Mouse (Mus musculus) liver, embryonic 12.5 days (tissue): ENCODE measurements around the gene Zfp219. TPM values are rescaled to one million over a fixed set of nuclear protein-coding genes. Genes with fewer than 3 reads are reported as not detected.
"Not testable (repeated sequence)": the region's sequence is repeated elsewhere in the genome, so short reads cannot be mapped to it uniquely, and the experiment has no call there.

Source experiments
- ATAC-seq: fragments of 200-750 bp; cut with Nextera tagmentation; 2 replicates; pipeline ENCODE4 v1.8.0; 2017; ENCODE audit warnings: moderate number of reproducible peaks, mild to moderate bottlenecking, moderate library complexity
- H3K27ac ChIP-seq: fragments of 300-500 bp; sonication (generic); 2 replicates; pipeline ENCODE4 v1.5.1; 2016; ENCODE audit warnings: mild to moderate bottlenecking
- H3K27me3 ChIP-seq: fragments of 300-500 bp; sonication (generic); replicated peaks from 2 replicates; pipeline ENCODE4 v1.6.1; 2016; ENCODE audit warnings: mild to moderate bottlenecking, moderate library complexity
- H3K36me3 ChIP-seq: fragments of 300-500 bp; sonication (generic); 2 replicates; pipeline ENCODE4 v1.6.1; 2016; ENCODE audit warnings: mild to moderate bottlenecking, moderate library complexity
- H3K4me1 ChIP-seq: fragments of 300-500 bp; sonication (generic); 2 replicates; pipeline ENCODE4 v1.6.1; 2016
- H3K4me2 ChIP-seq: fragments of 300-500 bp; sonication (generic); 2 replicates; pipeline ENCODE4 v1.6.1; 2016; ENCODE audit warnings: mild to moderate bottlenecking, moderate library complexity
- H3K4me3 ChIP-seq: fragments of 300-500 bp; sonication (generic); 2 replicates; pipeline ENCODE4 v1.5.1; 2016; ENCODE audit warnings: mild to moderate bottlenecking, moderate library complexity
- H3K9ac ChIP-seq: fragments of 300-500 bp; sonication (generic); 2 replicates; pipeline ENCODE4 v1.6.1; 2016; ENCODE audit warnings: mild to moderate bottlenecking, moderate library complexity
- H3K9me3 ChIP-seq: fragments of 300-500 bp; sonication (generic); replicated peaks from 2 replicates; pipeline ENCODE4 v1.6.1; 2016; ENCODE audit warnings: mild to moderate bottlenecking, moderate library complexity
- WGBS: fragments of 180-500 bp; shearing (Covaris S2); methylation state at CpG from one replicate; pipeline ENCODE4 v1.1.7; 2016; ENCODE audit not compliant: insufficient replicate concordance; 5-methylcytosine and 5-hydroxymethylcytosine counted together
- polyA plus RNA-seq: library from polyadenylated mRNA; unstranded; fragments of >200 nt; fragmentation: Nextera tagmentation; extraction: Ambion mirVana; gene quantifications from 2 replicates; pipeline ENCODE4 v1.2.1, GENCODE M21; 2016

The Zfp219 gene
- polyA plus RNA-seq, result 15.3 and 15.8 TPM in 2 replicates

DNA sequence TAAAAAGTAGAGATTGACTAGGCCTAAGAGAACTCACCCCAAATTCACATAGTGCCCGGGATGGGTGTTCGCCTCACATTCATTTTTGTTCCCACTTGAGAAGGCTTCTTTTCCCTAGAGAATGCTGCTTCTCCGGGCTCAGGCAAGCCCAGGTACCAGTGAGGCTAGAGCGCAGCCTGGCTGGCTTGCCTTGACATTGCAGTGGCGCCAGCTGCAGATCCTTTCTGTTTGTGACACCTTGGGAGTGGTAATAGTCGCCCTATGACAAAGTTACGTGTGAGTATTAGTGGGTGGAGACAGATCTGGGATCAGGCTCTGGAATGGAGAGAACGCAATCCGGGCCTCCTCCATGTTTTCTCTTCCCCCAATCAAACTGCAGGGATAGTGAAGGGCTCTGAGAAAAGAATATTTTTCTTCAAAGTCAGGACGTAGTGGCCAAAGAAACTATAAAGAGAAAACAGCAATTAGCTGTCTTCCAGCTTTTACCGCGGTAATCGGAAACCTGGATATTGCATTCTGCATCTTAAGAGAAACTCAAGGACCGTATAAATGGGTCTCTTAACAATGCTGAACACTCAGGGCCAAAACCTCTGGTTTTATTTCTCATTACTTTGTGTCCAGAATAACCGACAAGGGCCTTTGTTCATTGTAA is at the start of gene Zfp219:
TSS of gene Zfp219 (minus strand) at position 248 of the 652 bp plus-strand sequence.
- Histone ChIP-seq H3K9ac (peak within 1 kb of the TSS; percentile 90), H3K9me3 (no peaks in the 10 kb centered on the region), H3K4me1 (peaks cover 86% of the 10 kb centered on the region), H3K4me2 (peak within 1 kb of the TSS; percentile 89), H3K36me3 (0 out of 2 replicates have a peak, but pooled peaks cover 5% of the 10 kb centered on the region), H3K4me3 (peak within 1 kb of the TSS; percentile 72), H3K27ac (peak within 1 kb of the TSS; percentile 97), H3K27me3 (no peaks in the 10 kb centered on the region)
- 15% methylated on average over 15 of the region's 15 CpGs for WGBS
- ATAC-seq, result peak; percentile 73

GRCm38 (mm10) chr14:52066135-52066534 is 45.6 kb upstream of the Zfp219 start:
- Histone ChIP-seq H3K9ac (no peak overlapping the region), H3K4me2 (no peak overlapping the region), H3K4me3 (no peak overlapping the region), H3K27ac (no peak overlapping the region), H3K4me1 (no peaks in the 10 kb centered on the region), H3K27me3 (peaks cover 5% of the 10 kb centered on the region), H3K9me3 (no peaks in the 10 kb centered on the region), H3K36me3 (peaks cover 9% of the 10 kb centered on the region)
- 46% methylated on average over 4 of the region's 4 CpGs for WGBS
- no peak for ATAC-seq

GRCm38 (mm10) chr14:52061798-52062197 is 41.3 kb upstream of the Zfp219 start:
- 65% methylated on average over 8 of the region's 8 CpGs for WGBS
- no peak for ATAC-seq

DNA sequence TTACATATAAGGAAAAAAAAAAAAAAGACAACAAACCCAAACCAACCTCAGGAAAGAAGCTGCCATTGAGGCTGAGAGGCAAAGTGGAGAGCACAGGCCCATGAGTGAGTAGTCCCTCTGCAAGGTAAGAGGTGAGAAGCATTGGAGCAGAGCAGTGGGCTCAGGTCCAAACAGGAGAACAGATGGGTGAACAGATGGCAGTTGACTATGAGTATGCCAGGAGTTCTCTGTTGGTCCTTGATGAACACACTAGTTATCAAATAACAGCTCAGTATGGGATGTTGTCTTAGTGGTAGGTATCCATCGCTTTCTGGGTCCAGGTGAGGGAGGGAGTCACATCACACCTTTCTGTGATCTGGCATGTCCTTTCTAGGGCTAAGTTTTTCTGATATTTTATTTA is 40.3 kb upstream of the Zfp219 start:
- Histone ChIP-seq H3K9ac (no peak overlapping the region), H3K27me3 (peaks cover 5% of the 10 kb centered on the region), H3K4me3 (no peak overlapping the region), H3K36me3 (no peaks in the 10 kb centered on the region), H3K27ac (no peak overlapping the region), H3K9me3 (no peaks in the 10 kb centered on the region), H3K4me2 (no peak overlapping the region), H3K4me1 (no peaks in the 10 kb centered on the region)
- WGBS, result 74% methylated on average over 1 of the region's 1 CpGs
- ATAC-seq, result no peak

More at GRCm38 (mm10) chr14:52061798-52062197, 41.3 kb upstream of the Zfp219 start:
- Histone ChIP-seq H3K4me3 (no peak overlapping the region), H3K9ac (no peak overlapping the region), H3K27me3 (peaks cover 5% of the 10 kb centered on the region), H3K9me3 (no peaks in the 10 kb centered on the region), H3K4me2 (no peak overlapping the region), H3K36me3 (no peaks in the 10 kb centered on the region), H3K27ac (no peak overlapping the region), H3K4me1 (no peaks in the 10 kb centered on the region)

- no peaks in the 10 kb centered on the region for H3K4me1 ChIP-seq
- H3K4me2 ChIP-seq, result no peak overlapping the region
- no peak overlapping the region for H3K9ac ChIP-seq
- WGBS, result 63% methylated on average over 4 of the region's 4 CpGs
- no peak for ATAC-seq
- H3K27me3 ChIP-seq, result peaks cover 5% of the 10 kb centered on the region
- H3K9me3 ChIP-seq, result no peaks in the 10 kb centered on the region
- H3K27ac ChIP-seq, result no peak overlapping the region
- H3K4me3 ChIP-seq, result no peak overlapping the region
- H3K36me3 ChIP-seq, result no peaks in the 10 kb centered on the region
Observed at GRCm38 (mm10) chr14:52059982-52060381, 39.4 kb upstream of the Zfp219 start.

- H3K4me2 ChIP-seq, H3K36me3 ChIP-seq, H3K4me3 ChIP-seq, H3K27ac ChIP-seq, H3K9ac ChIP-seq, H3K9me3 ChIP-seq, H3K27me3 ChIP-seq, H3K4me1 ChIP-seq, ATAC-seq: not testable (repeated sequence)
- WGBS, result 70% methylated on average over 3 of the region's 3 CpGs
Observed at GRCm38 (mm10) chr14:52052720-52053119, 32.2 kb upstream of the Zfp219 start.

DNA sequence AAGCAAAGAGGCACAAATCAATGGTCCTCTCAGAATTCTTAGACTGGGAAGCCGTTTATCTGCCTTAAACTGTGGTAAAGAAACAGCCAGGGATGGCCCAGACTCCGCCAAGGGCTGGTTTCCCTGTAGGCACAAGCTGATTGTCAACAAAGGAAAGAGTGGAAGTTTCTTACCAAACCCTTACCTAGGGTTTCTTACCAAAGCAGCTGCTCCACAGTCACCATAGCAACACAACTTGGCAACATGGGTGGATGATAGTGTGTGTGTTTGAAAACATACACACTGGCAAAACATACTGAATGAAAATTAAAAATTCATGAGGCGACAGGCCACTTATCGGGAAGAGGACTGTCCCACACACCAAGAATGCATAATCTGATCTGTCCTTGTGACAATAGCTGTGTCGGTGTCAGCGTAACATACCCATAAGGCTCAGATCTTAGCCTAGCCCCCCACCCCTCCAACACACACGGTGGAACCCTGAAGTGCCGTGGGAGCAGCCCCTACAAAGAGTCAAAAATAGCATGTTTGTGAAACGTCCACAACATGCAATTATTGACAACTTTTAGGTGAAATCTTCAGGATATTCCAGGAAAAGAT is 25.5 kb upstream of the Zfp219 start:
- Histone ChIP-seq H3K4me1 (peaks cover 8% of the 10 kb centered on the region; the same call in 1 of the 2 replicates), H3K4me2 (no peak overlapping the region), H3K4me3 (no peak overlapping the region), H3K9ac (no peak overlapping the region), H3K36me3 (no peaks in the 10 kb centered on the region), H3K9me3 (no peaks in the 10 kb centered on the region), H3K27ac (no peak overlapping the region), H3K27me3 (no peaks in the 10 kb centered on the region)
- ATAC-seq, result no peak
- 69% methylated on average over 9 of the region's 9 CpGs for WGBS

DNA sequence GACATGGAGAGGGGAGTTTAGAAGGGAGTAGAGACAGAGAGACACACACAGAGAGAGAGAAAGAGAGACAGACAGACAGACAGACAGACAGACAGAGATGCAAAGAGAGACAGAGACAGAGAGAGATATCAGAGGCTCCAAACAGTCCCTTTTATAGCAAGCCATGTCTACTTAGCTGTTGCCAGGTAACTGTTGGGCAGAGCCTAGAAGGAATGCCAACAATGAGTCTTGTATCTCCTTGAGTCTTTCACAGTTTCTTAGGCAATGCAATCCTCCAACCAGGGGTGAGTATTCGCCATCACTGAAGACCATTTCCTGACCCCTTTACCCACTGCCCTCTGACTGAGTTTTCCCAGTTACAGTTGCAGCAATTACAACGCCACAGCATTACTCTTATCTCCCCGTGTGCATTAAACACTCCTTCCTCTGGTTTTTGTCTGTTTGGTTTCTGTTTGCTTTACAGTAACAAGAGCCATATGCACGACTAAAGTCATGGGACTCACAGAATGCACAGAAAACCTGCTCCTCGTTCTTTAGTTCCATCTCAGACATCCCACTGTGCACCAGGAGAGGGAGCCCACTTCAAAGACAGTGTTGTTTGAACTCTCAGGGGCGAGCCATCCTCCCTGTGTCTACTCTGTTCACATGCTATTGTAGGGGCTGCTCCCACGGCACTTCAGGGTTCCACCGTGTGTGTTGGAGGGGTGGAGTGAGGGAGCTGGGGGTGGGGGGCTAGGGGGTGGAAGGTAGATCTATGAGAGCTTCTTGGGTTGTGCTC is 24.6 kb upstream of the Zfp219 start:
- H3K27me3 ChIP-seq, result no peaks in the 10 kb centered on the region
- H3K4me2 ChIP-seq, result peak overlapping the region; percentile 25
- no peaks in the 10 kb centered on the region for H3K36me3 ChIP-seq
- no peak overlapping the region for H3K9ac ChIP-seq
- no peaks in the 10 kb centered on the region for H3K9me3 ChIP-seq
- H3K4me1 ChIP-seq, result peaks cover 8% of the 10 kb centered on the region; the same call in 1 of the 2 replicates
- H3K27ac ChIP-seq, result no peak overlapping the region
- no peak overlapping the region for H3K4me3 ChIP-seq
- 6% methylated on average over 8 of the region's 8 CpGs for WGBS
- 0 out of 2 replicates have a peak, but pooled peaks have one; percentile 32 for ATAC-seq

GRCm38 (mm10) chr14:52043446-52043845 is 22.9 kb upstream of the Zfp219 start:
- Histone ChIP-seq H3K36me3 (no peaks in the 10 kb centered on the region), H3K4me3 (no peak overlapping the region), H3K27ac (no peak overlapping the region), H3K27me3 (no peaks in the 10 kb centered on the region), H3K4me1 (peaks cover 8% of the 10 kb centered on the region; the same call in 1 of the 2 replicates), H3K9ac (no peak overlapping the region), H3K9me3 (no peaks in the 10 kb centered on the region), H3K4me2 (no peak overlapping the region)
- WGBS, result 65% methylated on average over 6 of the region's 6 CpGs
- ATAC-seq, result no peak

GRCm38 (mm10) chr14:52042359-52042758 is 21.8 kb upstream of the Zfp219 start, which contains the start of gene Olfr221:
Olfr221 (minus strand) TSS chr14:52042459.
- not testable (repeated sequence) for H3K27ac ChIP-seq, ATAC-seq, H3K9ac ChIP-seq, H3K9me3 ChIP-seq, H3K4me2 ChIP-seq, H3K36me3 ChIP-seq, H3K4me3 ChIP-seq, H3K4me1 ChIP-seq, H3K27me3 ChIP-seq
- whole genome bisulfite sequencing, result 12% methylated on average over 3 of the region's 3 CpGs

DNA sequence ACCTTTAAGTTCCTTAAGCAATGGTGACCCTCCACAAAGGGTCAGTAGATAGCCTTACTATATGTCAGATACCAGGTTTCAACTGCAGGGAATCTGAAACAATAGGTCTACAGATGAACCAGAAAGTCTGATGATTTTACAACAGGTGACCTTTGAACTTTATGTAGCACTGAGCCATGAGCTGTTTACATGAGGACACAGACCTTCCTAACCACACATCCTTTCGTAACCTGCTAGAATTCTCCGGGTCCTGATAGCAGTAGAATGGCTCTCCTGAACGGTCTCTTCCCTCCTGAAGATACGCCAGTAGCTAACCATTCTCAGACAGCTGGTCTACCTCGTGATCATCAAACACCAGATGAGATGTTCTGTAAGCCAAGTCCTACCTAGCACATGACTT is 18.8 kb upstream of the Zfp219 start:
- no peak for ATAC-seq
- Histone ChIP-seq H3K9ac (no peak overlapping the region), H3K27ac (no peak overlapping the region), H3K27me3 (no peaks in the 10 kb centered on the region; the same call in 1 of the 2 replicates), H3K9me3 (no peaks in the 10 kb centered on the region), H3K4me1 (no peaks in the 10 kb centered on the region), H3K36me3 (no peaks in the 10 kb centered on the region), H3K4me3 (no peak overlapping the region), H3K4me2 (no peak overlapping the region)
- WGBS, result 61% methylated on average over 5 of the region's 5 CpGs

DNA sequence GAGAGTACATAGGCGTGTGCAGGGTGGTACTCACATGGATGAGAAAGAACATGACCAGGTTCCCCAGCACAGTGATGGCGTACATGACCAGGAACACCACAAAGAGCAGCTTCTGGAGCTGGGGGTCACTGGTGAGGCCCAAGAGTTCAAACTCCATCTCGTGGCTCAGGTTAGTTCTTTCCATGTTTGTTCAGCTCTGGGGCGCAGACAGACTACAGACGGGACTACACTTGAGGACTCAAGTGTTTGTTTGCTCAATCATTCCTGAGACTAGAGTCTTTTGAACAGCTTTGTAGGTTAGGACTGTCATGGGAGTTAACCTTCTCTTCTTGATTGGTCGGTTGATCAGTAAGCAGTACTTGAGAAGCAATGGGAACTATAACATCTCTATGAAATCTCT is 15.4 kb upstream of the Zfp219 start:
- 71% methylated on average over 6 of the region's 6 CpGs for WGBS
- Histone ChIP-seq H3K4me1 (no peaks in the 10 kb centered on the region), H3K4me3 (no peak overlapping the region), H3K9ac (no peak overlapping the region), H3K27me3 (no peaks in the 10 kb centered on the region; the same call in 1 of the 2 replicates), H3K4me2 (no peak overlapping the region), H3K27ac (no peak overlapping the region), H3K36me3 (no peaks in the 10 kb centered on the region), H3K9me3 (no peaks in the 10 kb centered on the region)
- no peak for ATAC-seq
